Mouse (Mus musculus): ENCODE results near the gene Rffl.
"Not testable (repeated sequence)": the region's sequence is repeated elsewhere in the genome, so short reads cannot be mapped to it uniquely, and the experiment has no call there.

GRCm38 (mm10) chr11:82832402-82832801 is 38.6 kb downstream of the Rffl start:
- not testable (repeated sequence) for TF ChIP-seq POLR2A (IDR thresholded peaks at IDR 0.05; ENCODE audit: borderline replicate concordance, insufficient read depth, low read length); CTCF (IDR thresholded peaks at IDR 0.05; ENCODE audit: borderline replicate concordance, insufficient read depth, low read depth, low read length)

Data from cerebellum, adult 2 months (tissue).